In the genomic region with DNA sequence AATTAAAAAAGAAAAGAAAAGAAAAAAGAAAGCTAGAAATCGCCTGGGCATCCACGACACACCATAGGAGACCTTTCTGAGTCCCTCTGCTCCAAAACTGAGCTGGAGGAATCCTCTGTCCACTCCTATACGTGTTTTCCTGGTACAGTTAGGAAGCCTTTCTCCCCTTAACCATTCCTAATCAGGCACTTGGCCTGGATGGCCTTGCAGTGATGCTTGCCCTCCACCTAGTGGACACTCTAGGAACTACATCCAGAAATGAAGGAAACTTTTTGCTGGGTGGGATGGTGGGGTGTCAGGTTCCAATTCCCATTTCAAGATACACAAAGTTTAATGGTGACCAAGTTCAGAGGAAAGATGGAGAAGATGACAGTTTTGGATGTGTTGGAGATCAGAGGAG, we compare ENCODE assay signal across 7 mouse cellular contexts. TPM values are rescaled to one million over a fixed set of nuclear protein-coding genes. Genes with fewer than 3 reads are reported as not detected.
DNase-seq lines count a peak whose midpoint lies in the region; ATAC-seq and TF ChIP-seq lines count a peak whose summit lies in the region.

No protein-coding gene starts in this region.

- ATAC-seq in forebrain, embryonic 14.5 days: 0 out of 2 replicates have a peak, but pooled peaks have one; percentile 28
- ATAC-seq in lung, embryonic 16.5 days (ENCODE audit: low read depth): peak; percentile 60

- no peaks in the 10 kb centered on the region for H3K36me3 ChIP-seq in C2C12 (ENCODE audit: control insufficient read depth, insufficient read depth)
- H3K36me3 ChIP-seq in ES-Bruce4 (ENCODE audit: control insufficient read depth, insufficient read depth, low read length, poor library complexity, severe bottlenecking): no peaks in the 10 kb centered on the region
- H3K36me3 ChIP-seq in forebrain, embryonic 14.5 days (ENCODE audit: control insufficient read depth, insufficient read depth, low read length): no peaks in the 10 kb centered on the region
- no peaks in the 10 kb centered on the region for H3K36me3 ChIP-seq in lung, embryonic 16.5 days (ENCODE audit: control insufficient read depth, insufficient read depth, low read length)

- TF ChIP-seq CTCF in C2C12 (IDR thresholded peaks at IDR 0.05; ENCODE audit: control insufficient read depth, insufficient read depth, insufficient read length): peak; percentile 56
- peak; percentile 93 for TF ChIP-seq CTCF in ES-Bruce4 (IDR thresholded peaks at IDR 0.05; ENCODE audit: low read depth, low read length)

- H3K9ac ChIP-seq in ES-Bruce4 (ENCODE audit: low read depth, poor library complexity, severe bottlenecking): no peak overlapping the region
- H3K9ac ChIP-seq in forebrain, embryonic 14.5 days (ENCODE audit: low read length): no peak overlapping the region
- no peak overlapping the region for H3K9ac ChIP-seq in lung, embryonic 16.5 days (ENCODE audit: low read length)

- H3K79me2 ChIP-seq in C2C12 (ENCODE audit: control insufficient read depth, insufficient read depth): no peaks in the 10 kb centered on the region

- DNase-seq in c-Kit-positive CD71-positive TER-119-positive erythroid progenitor cells, embryonic 14.5 days (ENCODE audit: low spot score): peak; percentile 71
- DNase-seq in forebrain, embryonic 14.5 days (ENCODE audit: low spot score): peak; percentile 88
- peak; percentile 78 for DNase-seq in kidney, adult 9 months
- DNase-seq in skeletal muscle tissue, adult 2 months (ENCODE audit: low read depth, low spot score): peak; percentile 68

- H3K4me1 ChIP-seq in ES-Bruce4 (ENCODE audit: control insufficient read depth, insufficient read depth, low read length): peaks cover 2% of the 10 kb centered on the region
- H3K4me1 ChIP-seq in forebrain, embryonic 14.5 days (ENCODE audit: control insufficient read depth, insufficient read depth, low read length): peaks cover 14% of the 10 kb centered on the region
- H3K4me1 ChIP-seq in lung, embryonic 16.5 days (replicated peaks; ENCODE audit: control insufficient read depth, insufficient read depth, low read length): peaks cover 6% of the 10 kb centered on the region

- H3K4me3 ChIP-seq in C2C12 (ENCODE audit: insufficient read depth, poor library complexity, severe bottlenecking): no peak overlapping the region
- no peak overlapping the region for H3K4me3 ChIP-seq in ES-Bruce4 (ENCODE audit: low read depth, low read length)
- no peak overlapping the region for H3K4me3 ChIP-seq in forebrain, embryonic 14.5 days (ENCODE audit: low read depth, low read length)
- H3K4me3 ChIP-seq in lung, embryonic 16.5 days (ENCODE audit: low read length): no peak overlapping the region

- no peaks in the 10 kb centered on the region for H3K9me3 ChIP-seq in ES-Bruce4 (replicated peaks; ENCODE audit: control insufficient read depth, insufficient read depth, low read length, poor library complexity, severe bottlenecking)
- H3K9me3 ChIP-seq in forebrain, embryonic 14.5 days (replicated peaks; ENCODE audit: control insufficient read depth, low read length): no peaks in the 10 kb centered on the region
- no peaks in the 10 kb centered on the region for H3K9me3 ChIP-seq in lung, embryonic 16.5 days (ENCODE audit: control insufficient read depth, low read length)

- 4% methylated on average over 3 of the region's 3 CpGs for WGBS in forebrain, embryonic 14.5 days
- 4% methylated on average over 3 of the region's 3 CpGs for WGBS in lung, embryonic 16.5 days

- H3K27ac ChIP-seq in ES-Bruce4 (ENCODE audit: insufficient read depth, low read length): no peak overlapping the region
- H3K27ac ChIP-seq in forebrain, embryonic 14.5 days (ENCODE audit: low read depth, low read length): no peak overlapping the region
- H3K27ac ChIP-seq in lung, embryonic 16.5 days (ENCODE audit: low read length): no peak overlapping the region

- H3K27me3 ChIP-seq in C2C12 (ENCODE audit: control insufficient read depth, insufficient read depth, insufficient read length) (peaks cover 12% of the 10 kb centered on the region), ES-Bruce4 (ENCODE audit: control insufficient read depth, insufficient read depth, low read length, poor library complexity, severe bottlenecking) (no peaks in the 10 kb centered on the region)
- peaks cover 10% of the 10 kb centered on the region; the same call in 1 of the 2 replicates for H3K27me3 ChIP-seq in forebrain, embryonic 14.5 days (replicated peaks; ENCODE audit: control insufficient read depth, insufficient read depth, low read length)
- peaks cover 9% of the 10 kb centered on the region; the same call in 1 of the 2 replicates for H3K27me3 ChIP-seq in lung, embryonic 16.5 days (ENCODE audit: control insufficient read depth, insufficient read depth, low read depth, low read length)

- no peak overlapping the region for H3K4me2 ChIP-seq in forebrain, embryonic 14.5 days (ENCODE audit: low read length)
- no peak overlapping the region for H3K4me2 ChIP-seq in lung, embryonic 16.5 days (ENCODE audit: low read depth, low read length)

- no peak overlapping the region for H3ac ChIP-seq in C2C12 (ENCODE audit: control insufficient read depth, insufficient read length, low read depth)

- H3K79me3 ChIP-seq in C2C12 (ENCODE audit: low read depth): no peaks in the 10 kb centered on the region

- no peak for TF ChIP-seq POLR2A in ES-Bruce4 (IDR thresholded peaks at IDR 0.05; ENCODE audit: insufficient read depth, low read length)

- TF ChIP-seq EP300 in ES-Bruce4 (IDR thresholded peaks at IDR 0.05; ENCODE audit: insufficient read depth, low read depth, low read length): peak; percentile 44; the same call in 1 of the 2 replicates

TF ChIP-seq in C2C12, 6 proteins besides CTCF, POLR2A, EP300 and RAD21:
- TF ChIP-seq USF1 (IDR thresholded peaks at IDR 0.05; ENCODE audit: low read depth) (no peak), MAX (IDR thresholded peaks at IDR 0.05) (no peak), MYOG (IDR thresholded peaks at IDR 0.05; ENCODE audit: control insufficient read depth, extremely low read depth, insufficient read length) (no peak), MYOD1 (IDR thresholded peaks at IDR 0.05; ENCODE audit: control insufficient read depth, insufficient read length, low read depth) (no peak), CEBPB (IDR thresholded peaks at IDR 0.05; ENCODE audit: low read depth) (no peak), FOSL1 (IDR thresholded peaks at IDR 0.05; ENCODE audit: insufficient read depth, low read length, poor library complexity, severe bottlenecking) (no peak)
TF ChIP-seq in C2C12: peak in this region for 0.

RNA-seq across cellular contexts. Expression of gene Ahdc1, which starts 5.8 kb away (rescaled TPM):
- 27.9 TPM for polyA plus RNA-seq in C2C12 (2012; fragmentation: generic; extraction: Trizol)
- polyA plus RNA-seq in ES-Bruce4 (2011; ENCODE audit: insufficient read depth, insufficient read length, low read depth, missing spikeins): 88.2 and 102 TPM in 2 replicates
- polyA plus RNA-seq in forebrain, embryonic 14.5 days (2014; fragmentation: Nextera tagmentation; extraction: Ambion mirVana): 8.6 and 12.2 TPM in 2 replicates
- polyA plus RNA-seq in lung, embryonic 16.5 days (2015; fragmentation: Nextera tagmentation; extraction: Ambion mirVana): 8.0 and 8.2 TPM in 2 replicates

RNA-seq across cellular contexts. Expression of gene Fgr, which starts 31.3 kb away (rescaled TPM):
- polyA plus RNA-seq in C2C12 (2012; fragmentation: generic; extraction: Trizol) (0.01 TPM), ES-Bruce4 (2011; ENCODE audit: insufficient read depth, insufficient read length, low read depth, missing spikeins) (0.70 and 1.9 TPM in 2 replicates)
- 0.23 TPM in 1 of 2 replicates, not detected in the other for polyA plus RNA-seq in forebrain, embryonic 14.5 days (2014; fragmentation: Nextera tagmentation; extraction: Ambion mirVana)
- 0.79 and 1.2 TPM in 2 replicates for polyA plus RNA-seq in lung, embryonic 16.5 days (2015; fragmentation: Nextera tagmentation; extraction: Ambion mirVana)
